Mouse (Mus musculus) thymus, adult 2 months (tissue): Measurements from ENCODE around the gene Lbhd2.

ENCODE experiments used
- CTCF ChIP-seq: fragments of 200-500 bp; IDR thresholded peaks from 2 replicates; pipeline ENCODE4 v1.5.1; 2012; ENCODE audit warnings: mild to moderate bottlenecking, control low read depth, low read length, moderate library complexity, borderline replicate concordance; ENCODE audit not compliant: control insufficient read depth, poor library complexity, insufficient read depth; ENCODE audit errors: extremely low read depth
- POLR2A ChIP-seq: fragments of 200-500 bp; IDR thresholded peaks from 2 replicates; pipeline ENCODE4 v1.6.1; 2012; ENCODE audit warnings: mild to moderate bottlenecking, low read length, control low read depth, moderate library complexity; ENCODE audit not compliant: control insufficient read depth, poor library complexity, insufficient read depth; ENCODE audit errors: extremely low read depth

DNA sequence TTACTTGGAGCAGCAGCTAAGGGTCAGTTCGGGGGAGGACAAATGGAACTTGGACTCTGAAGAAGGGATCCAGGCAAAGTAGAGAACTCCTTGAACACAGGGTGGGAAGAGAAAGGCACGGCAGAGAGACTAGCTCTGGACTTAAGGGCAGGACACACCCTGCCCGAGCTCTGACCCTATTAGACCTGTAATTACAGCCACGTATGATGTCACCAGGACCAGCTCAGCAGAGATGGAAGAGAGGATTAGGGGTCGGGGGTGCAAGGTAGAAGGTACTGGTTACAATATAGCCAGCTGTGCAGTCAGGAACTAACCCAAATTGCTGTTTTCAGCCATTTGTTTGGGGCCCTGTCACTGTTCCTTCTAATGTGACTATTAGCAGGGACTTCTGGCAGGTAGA lies 16.2 kb downstream of the Lbhd2 start:
- TF ChIP-seq CTCF: no peak
- no peak for TF ChIP-seq POLR2A
